Mouse (Mus musculus) megakaryocyte progenitor cell, adult 5-6 weeks (primary cell): Measurements from ENCODE around the gene As3mt. TPM values are rescaled to one million over a fixed set of nuclear protein-coding genes. Genes with fewer than 3 reads are reported as not detected.
A peak's percentile ranks its signal among the peaks of the same experiment; 100 is the strongest.
"Not testable (repeated sequence)": the region's sequence is repeated elsewhere in the genome, so short reads cannot be mapped to it uniquely, and the experiment has no call there.

Experiments used
- ATAC-seq: replicated peaks from 2 replicates; pipeline ENCODE4 v1.8.0; 2016; ENCODE audit warnings: mild to moderate bottlenecking, moderate TSS enrichment, inconsistent platforms; ENCODE audit not compliant: poor library complexity
- total RNA-seq, 2 experiments: library from RNA; stranded (forward) in 1 of 2; stranded (reverse) in 1 of 2; fragments of 157-497, 149-512 nt in 1 of 2; fragments of 200-1000 nt in 1 of 2; gene quantifications; 2 replicates each; pipeline versions ENCODE4 v1.2.3 to v1.2.4; 2015 to 2017

The As3mt gene
- total RNA-seq, 2 experiments from 2014 or later, result 43.3 to 65.8 TPM

DNA sequence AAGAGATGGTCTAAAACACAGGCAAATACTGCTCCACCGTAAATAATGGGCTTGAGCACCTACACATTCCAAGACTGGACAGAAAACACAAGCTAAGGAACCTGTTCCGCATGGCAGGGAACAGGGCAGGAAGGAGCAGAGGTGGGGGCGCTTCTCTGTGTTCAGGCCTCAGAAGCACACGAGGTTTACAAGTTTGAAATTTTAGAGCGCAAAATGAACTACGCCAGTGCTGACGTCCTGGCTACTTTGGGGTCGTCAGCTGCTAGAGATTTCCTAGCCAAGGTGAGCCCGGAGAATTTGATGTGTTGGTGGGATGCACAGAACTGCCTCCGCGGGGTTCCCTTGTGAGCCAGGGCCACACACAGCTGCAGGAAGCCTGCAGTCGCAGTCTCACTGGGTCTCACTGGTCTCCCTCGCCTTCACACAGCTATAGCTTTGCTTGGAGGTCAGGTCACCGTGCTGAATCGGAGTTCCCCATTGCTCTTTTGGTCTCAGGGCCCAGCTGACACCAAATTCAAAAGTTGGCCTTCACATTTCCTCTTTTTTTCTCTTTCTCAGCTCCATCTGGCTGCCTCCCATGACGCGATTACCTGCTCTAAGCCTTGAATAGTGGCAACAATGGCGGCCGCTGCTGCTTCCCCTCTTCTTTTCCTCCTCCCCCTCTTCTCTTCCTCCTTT lies 9.3 kb upstream of the As3mt start:
- ATAC-seq, result peak; percentile 54

DNA sequence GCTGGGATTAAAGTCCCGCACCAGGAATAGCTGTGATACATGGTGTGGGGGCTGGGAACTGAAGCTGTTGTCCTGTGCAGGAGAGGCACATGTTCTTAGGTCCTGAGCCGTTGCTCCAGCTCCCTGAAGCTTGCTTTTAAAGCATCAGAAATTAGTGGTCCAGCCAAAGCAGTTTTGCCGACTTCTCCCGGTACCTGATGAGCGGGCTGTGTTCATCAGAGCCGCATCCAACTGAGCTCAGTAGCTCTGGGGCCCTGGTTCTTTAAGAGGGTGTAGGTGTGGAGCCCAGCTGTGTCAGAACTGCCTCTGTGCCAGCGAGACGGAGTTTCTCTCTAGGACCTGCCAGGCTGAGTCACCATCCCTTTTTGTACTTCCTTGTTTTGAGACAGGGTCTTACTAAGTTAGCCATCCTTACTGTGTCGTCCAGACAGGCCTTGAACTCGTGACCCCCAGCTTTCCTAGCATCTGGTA lies 8.2 kb upstream of the As3mt start:
- peak; percentile 69 for ATAC-seq

DNA sequence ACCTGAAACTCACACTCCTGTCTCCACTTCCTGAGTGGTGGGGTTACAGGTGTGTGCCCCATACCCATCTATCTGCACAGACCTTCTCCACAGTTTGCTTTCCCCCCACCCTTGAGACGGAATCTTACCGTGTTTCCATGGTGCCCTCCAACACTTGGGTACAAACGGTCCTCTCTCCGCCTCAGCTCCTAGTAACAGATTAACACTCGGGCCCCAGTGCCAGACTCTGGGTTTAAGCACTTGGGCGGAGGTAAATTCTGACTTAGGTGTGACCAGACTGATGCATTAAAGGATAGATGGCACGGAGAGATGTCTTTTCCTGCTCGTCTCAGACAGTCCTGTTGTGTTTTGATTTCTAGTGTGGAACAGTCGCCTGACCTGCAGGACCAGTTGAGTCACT lies 6.1 kb upstream of the As3mt start:
- ATAC-seq, result no peak

DNA sequence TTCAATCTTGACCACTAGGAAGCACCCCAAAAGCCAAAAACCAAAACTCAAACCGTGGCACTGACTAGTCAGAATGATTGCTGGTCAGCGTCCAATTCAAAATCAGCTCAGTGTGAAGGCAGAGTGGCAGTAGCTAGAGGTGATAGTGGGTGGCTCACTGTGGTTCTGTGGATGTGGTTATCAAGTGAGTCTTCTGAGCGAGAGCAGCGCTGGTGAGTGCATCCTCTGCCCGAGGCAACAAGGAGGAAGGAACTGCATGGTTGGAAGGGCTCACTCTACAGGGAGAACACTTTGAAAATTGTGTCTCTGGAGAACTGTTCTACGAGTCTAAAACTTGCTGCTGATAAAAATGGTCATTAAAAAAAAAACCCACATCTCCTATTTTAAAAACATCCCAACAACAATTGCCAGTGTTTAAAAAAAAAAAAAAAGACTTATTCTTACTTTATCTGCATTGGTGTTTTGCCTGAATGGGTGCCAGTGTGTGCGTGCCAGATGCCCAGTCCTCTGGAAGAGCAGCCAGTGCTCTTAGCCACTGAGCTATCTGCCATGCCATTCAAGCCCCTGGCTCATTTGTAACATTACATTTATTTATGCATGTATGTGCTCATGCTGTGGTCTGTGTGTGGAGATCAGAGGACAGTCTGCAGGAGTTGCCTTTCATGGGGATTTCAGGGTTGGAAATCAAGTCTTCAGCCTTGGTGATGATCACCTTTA lies 1.3 kb upstream of the As3mt start:
- ATAC-seq, result peak; percentile 80

DNA sequence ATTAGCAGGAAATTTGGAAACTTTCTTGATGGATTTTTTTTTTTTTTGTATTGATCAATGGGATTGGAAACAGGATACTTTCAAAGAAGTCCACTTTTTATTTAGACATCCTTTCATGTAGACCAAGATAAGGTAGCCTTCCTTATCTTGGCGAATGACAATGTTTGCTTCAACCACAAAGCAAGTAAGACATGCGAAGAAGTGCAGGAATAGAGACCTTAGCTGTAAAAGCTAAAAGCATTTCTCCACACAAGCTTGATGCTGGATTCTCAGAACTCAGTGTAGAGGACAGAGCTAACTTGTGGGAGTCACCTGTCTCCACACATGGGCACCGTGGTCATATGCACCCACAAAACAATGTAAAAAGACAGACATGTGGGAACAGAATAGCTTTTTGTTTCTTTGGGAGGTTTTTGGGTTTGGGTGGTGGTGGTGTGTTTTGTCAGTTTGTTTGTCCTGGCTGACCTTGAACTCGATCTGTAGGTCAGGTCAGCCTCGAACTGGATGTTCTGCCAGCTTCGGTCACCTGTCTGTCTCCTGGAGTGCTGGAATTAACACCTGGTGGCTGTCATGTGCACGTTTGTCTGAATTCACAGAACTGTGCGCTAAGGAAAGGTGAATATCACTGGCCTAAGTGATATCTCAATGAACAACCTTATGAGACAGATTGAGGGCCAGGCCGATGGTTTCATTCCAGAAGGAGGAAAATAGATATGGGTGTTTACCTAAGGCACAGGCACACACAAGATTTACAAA lies 540 bp upstream of the As3mt start:
- ATAC-seq, result no peak

DNA sequence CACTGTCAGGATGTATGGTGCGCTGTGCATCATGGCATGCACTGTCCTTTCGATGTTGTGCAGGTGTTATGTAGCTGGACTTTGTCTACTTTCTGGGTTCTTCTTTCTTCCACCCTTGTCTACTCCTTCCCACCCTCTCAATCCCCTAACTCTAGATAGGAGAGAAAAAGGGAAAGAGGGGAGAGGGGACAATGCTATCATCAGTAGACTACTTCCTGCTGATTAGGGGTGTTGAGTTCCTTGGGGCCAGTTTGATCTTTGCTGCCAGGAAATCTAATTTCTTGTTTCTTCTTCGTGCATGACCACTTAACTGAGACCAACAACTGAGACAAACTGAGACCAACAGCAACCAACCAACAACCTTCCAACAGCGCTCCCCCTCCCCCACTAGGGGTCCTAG lies 3.4 kb downstream of the As3mt start:
- ATAC-seq, result no peak

DNA sequence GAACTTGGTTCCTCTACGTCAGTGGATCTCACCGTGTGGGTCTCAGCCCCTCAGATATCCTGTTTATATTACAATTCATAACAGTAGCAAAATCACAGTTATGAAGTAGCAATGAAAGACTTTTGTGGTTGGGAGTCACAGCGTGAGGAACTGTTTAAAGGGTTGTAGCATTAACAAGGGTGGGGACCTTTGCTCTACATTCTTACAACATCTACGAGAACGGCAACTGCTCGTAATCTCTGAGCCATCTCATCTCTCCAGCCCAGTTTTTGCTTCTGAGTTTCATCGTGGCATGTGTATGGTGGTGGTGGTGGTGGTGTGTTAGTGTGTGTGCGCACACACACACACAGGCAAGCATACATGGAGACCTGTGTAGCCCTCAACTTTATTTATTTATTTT lies 7.0 kb downstream of the As3mt start:
- no peak for ATAC-seq

DNA sequence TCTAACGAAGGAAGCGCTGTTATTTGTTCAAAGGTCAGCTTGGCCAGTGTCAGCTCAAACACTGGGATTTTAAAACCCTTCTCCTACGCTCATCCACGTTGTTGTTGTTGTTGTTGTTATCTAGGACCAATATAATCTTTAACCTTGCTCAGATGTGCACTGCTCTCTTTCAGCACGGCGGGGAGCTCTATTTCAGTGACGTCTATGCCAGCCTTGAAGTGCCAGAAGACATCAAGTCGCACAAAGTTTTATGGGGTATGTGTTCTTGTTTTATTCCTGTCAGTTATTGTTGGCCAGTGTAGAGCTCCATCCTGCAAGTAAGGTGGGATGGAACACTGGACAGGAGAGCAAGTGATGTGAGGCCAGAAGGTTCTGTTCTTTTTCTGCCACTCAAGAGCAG lies 7.8 kb downstream of the As3mt start:
- no peak for ATAC-seq

DNA sequence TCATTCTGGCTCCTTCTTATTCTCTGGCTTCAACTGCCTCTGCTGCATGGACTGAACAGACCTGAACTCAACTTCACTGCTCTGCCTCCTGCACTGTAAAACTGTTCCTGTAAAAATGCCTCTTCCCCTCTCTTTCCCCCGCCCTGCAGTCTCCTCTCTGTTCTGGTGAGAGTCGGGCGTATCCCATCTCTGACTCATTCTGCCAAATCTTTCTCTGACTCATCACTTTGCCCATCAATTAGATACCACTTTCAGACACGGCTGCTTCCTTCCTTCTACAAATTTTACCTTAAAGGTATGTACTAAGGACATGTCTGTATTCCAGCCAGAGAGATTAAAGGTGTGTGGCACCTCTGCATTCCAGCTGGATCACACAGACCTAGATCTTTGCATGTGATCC lies 10.9 kb downstream of the As3mt start:
- no peak for ATAC-seq

DNA sequence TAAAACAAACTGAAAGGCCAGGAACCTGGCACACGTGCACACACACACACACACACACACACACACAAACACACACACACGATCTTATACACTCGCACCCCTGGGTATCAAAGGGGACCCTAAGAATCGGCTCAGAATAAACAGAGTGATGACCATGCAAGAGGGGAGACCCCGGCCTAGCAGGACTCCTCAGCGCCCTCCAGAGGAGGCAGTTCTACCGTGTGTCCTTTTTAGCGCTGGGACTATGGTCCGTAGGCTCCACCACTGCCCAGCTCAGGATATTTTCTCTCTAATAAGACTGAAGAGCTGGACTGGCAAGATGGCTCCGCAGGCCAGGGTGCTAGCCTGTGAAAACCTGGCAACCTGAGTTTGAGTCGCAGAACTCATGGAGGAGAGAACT lies 17.2 kb downstream of the As3mt start:
- ATAC-seq, result no peak

DNA sequence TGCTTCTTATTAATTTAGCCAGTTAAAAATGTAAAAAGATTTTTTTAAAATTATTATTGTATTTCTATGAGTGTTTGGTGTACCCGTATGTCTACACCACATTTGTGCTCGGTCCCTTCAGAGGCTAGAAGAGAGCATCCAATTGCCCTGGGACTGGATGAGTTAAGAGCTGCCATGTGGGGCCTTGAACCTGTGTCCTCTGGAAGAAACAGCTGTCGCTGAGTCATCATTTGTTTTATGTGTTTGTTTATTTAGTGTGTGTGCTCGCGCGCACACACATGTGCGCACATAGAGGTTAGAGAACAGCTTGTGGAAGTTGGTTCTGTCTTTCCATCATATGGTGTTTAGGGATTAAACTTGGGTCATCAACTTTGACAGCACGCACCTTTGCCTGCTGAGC lies 18.9 kb downstream of the As3mt start:
- ATAC-seq, result no peak

DNA sequence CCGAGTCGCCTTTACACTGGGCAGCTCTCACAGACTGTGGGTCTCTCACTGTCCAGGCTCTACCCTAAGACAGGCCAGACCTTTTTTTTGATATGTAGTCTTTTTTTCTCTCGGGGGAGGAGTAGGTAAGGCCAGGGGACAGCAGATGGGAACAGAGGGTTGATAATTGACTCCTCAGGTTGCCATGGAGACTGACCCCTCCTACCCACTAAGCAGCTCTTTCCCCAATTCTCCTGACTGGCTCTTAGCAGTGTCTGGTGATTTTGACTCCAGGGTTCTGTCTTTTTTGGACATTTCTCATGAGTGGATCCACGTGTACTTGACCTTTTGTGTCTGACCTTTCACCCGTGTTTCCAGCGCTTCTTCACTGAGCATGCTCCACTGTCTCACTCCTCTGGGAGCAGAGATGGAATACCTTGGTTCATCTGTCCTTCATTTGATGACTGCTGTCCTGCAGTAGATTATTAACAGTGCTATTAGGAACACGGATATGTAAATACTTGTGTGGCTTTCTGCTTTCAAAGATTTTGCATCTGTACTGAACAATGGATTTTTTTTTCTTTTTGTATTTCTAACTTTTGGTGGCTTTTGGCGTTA lies 20.0 kb downstream of the As3mt start:
- no peak for ATAC-seq

DNA sequence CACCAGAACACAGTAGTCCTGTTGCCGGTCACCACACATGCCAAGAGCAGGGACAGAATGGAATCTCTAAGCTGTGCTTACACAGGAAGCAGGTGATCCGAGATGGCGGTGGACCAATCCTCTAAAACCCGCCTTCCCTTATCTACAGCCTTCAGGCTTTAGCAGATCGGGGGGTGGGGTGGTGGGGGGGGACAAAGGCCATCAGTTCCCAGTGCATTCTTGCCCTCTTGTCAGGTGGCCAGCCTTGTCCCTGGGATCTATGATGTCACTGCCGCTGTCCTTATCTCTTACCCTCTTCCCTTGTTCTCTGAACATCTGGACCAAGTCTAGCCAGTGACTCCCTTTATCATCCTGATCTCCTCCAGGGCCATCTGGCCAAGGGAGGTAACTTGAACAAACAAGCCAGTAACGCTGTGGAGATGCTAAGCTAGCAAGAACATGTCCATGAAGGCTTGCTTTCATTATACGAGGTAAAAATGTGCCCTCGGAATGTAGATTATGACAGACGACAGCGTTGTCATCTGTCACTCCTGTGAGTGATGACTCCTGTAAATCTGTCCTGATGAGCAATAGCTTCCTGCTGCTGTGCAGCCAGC lies 20.8 kb downstream of the As3mt start:
- ATAC-seq, result peak; percentile 91

DNA sequence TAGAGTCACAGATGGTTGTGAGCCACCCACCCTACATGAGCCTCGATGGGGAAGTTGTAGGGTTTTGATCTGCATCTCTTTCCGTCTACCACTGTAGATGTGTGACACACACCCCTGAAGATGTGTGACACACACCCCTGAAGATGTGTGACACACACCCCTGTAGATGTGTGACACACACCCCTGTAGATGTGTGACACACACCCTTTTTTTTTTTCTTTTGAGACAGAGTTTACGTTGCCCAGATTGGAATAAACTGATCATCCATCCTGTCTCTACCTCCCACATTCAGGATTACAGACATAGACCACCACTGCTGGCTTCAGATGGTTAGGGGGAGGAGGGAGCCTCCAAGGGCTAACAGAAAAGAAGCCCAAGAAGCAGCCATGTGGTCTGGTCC lies 21.7 kb downstream of the As3mt start:
- ATAC-seq, result no peak

DNA sequence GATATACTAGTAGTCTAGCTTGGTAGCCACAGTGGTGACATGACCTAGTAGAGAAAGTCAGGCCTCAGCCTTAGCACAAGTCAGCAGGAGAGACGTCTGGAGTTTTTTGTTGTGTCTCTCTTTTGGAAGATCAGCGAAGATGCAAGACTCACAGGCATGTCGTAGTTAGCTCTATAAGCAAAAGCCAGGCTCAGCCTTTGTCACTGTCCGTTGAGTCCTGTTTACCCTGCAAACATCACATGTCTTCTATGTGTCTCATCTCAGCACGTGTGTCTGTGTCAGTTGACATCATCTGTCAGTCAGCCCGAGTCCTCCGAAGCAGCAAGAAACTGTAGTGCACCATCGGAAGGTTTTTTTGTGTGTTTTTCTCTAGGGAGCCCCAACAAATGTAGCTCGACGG lies 24.1 kb downstream of the As3mt start:
- ATAC-seq, result no peak

DNA sequence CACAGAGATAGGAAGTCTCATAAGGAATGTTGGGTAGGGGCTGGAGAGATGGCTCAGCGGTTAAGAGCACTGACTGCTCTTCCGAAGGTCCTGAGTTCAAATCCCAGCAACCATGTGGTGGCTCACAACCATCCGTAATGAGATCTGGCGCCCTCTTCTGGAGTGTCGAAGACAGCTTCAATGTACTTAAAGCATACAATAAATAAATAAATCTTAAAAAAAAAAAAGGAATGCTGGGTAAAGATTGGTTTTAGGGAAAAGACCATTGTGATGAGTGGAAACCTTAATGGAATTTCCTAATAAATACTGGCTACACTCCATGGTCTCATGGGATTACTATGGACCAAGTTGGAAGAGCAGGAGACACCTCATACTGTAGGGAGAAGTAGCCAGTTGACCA lies 25.4 kb downstream of the As3mt start:
- not testable (repeated sequence) for ATAC-seq

DNA sequence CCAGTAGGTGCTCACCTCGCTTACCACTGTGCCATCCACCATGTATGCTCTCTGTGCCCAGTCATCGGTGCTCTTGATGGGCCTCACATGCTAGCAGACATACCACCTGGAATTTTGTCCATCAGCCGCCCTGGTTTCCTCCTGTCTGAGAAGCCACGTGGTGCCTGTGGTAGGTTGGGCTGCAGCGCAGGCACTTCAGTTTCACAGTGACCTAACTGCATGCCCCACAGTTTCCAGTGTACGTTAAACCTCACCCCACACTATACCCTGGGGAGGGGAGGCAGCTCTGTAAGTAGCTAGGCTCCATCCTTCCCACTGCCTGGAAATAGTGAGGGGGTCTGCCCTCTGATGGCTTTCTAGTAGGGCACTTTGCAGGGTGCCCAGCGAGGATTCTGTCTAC lies 26.4 kb downstream of the As3mt start:
- ATAC-seq, result no peak

DNA sequence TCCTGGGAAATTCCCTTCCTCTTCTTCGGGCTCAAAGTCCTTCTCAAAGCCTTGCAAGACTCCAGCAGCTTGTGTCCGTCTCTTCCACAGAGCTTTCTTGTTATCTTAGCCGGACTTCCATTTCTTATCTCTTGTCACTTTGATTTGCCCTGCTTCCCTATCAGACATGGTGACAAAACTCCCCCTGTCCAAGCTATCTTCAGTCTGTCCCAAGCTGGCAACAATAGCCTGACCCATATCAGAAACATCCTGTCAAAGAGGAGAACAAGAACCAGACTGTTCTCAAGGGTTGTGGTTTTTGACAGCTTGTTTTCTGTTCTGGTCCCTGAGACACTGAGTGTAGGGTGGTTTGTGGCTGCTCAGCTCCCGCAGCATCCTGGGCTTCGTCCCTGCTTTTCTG lies 28.0 kb downstream of the As3mt start:
- ATAC-seq, result no peak

DNA sequence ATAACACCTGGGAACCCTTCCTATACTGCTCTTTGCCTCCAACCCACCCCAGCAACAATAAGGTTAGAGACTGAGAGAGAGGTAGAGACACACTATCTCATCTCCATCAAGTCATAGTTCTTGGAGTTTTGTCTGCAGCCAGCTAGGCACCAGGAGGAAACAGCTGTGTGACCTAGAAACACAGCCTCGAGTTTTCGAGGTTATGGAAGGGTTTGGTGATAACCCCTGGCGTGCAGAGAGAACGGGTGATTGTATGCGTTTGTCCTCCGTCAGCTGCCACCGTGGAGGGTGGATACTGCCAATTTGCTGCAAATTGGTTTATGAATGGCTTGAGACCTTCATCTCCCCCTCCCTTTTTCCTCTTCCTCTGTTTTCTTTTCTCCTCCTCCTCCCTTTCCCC lies 29.8 kb downstream of the As3mt start:
- no peak for ATAC-seq

DNA sequence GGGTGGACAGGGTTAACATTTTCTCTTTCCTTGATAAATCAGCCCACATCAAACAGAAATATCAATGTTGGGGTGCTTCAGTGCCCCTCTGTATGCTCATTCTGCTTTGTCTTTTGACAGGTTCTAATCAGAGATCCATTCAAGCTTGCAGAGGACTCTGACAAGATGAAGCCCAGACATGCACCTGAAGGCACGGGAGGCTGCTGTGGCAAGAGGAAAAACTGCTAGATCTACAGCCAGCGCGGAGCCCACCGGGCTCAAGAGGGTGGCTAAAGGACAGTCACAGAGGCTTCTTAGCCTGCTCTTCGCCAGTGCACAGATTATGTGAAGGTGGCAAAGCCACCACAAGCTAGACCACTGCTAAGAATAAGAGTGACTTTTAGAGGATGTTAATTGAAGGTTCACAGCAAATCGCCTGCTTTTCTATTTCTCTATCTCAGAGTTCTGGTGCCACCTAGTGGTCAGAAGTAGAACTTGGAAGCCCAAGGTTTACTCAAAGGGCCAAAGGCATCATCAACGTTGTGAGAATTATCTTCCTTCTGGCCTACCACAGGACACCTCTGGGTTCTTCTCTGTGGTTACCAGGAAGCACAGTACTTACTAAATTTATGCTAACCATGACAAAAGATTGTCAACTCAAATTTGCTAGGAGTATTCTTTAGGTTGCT lies 33.2 kb downstream of the As3mt start:
- ATAC-seq, result peak; percentile 89

DNA sequence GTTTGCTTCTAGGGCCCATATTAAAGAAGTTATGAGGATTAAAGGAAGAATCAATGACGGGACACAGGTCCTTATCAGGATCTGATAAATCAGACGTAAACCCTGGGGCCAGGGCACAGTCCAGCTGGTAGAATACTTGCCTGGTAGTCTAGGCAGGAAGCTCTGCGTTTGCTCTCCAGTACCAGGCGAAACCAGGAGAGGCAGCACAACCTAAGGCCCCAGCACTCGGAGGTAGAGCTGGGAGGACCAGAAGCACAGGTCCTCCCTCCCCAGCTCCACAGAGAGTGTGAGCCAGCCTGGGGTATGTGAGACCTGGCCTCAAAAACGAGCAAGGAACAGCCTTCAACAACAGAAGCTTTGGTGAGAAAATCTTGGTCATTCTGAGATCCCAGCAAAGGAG lies 34.3 kb downstream of the As3mt start:
- ATAC-seq, result peak; percentile 52; the same call in 1 of the 2 replicates
